Mouse (Mus musculus) regulatory T cell (primary cell): ENCODE measurements around the gene Gm17657.

Source experiments
- in situ Hi-C: fragments of 300-600 bp; cut with MboI, MseI; formaldehyde crosslinking; loops from one replicate; pipeline ENCODE4 v1.15.1; 2025; ENCODE audit warnings: high pct_unique_total_duplicates

Gm17657 gene

GRCm38 (mm10) chr17:29548494-29548893 is 944 bp downstream of the Gm17657 start:
- in situ Hi-C loops, result no loop called here

- in situ Hi-C loops, result no loop called here
Observed at GRCm38 (mm10) chr17:29545241-29545640, 4.2 kb downstream of the Gm17657 start.

GRCm38 (mm10) chr17:29544064-29544463 is 5.4 kb downstream of the Gm17657 start:
- in situ Hi-C loops, result no loop called here

- in situ Hi-C loops, result no loop called here
Observed at GRCm38 (mm10) chr17:29542831-29543690, 6.4 kb downstream of the Gm17657 start.

- in situ Hi-C loops, result no loop called here
Observed at GRCm38 (mm10) chr17:29541419-29541818, 8.0 kb downstream of the Gm17657 start.

GRCm38 (mm10) chr17:29540426-29540825 is 9.0 kb downstream of the Gm17657 start:
- in situ Hi-C loops, result no loop called here

GRCm38 (mm10) chr17:29533866-29534265 is 15.6 kb downstream of the Gm17657 start:
- in situ Hi-C loops, result no loop called here

GRCm38 (mm10) chr17:29531757-29532384 is 17.6 kb downstream of the Gm17657 start:
- in situ Hi-C loops, result no loop called here

GRCm38 (mm10) chr17:29531278-29531677 is 18.2 kb downstream of the Gm17657 start:
- in situ Hi-C loops, result no loop called here

GRCm38 (mm10) chr17:29530508-29530907 is 18.9 kb downstream of the Gm17657 start:
- in situ Hi-C loops, result no loop called here

- in situ Hi-C loops, result loop anchor here (5.0 kb wide), 1 partner anchor 84 kb away; the partner anchor contains the start of genes Gm28043 and Rnf8
Observed at GRCm38 (mm10) chr17:29528568-29529187, 20.8 kb downstream of the Gm17657 start.

- in situ Hi-C loops, result loop anchor here (5.0 kb wide), 1 partner anchor 87 kb away; the partner anchor contains the start of genes Gm28043 and Rnf8
Observed at GRCm38 (mm10) chr17:29525613-29526012, 23.8 kb downstream of the Gm17657 start.

- in situ Hi-C loops, result loop anchor here (5.0 kb wide), 1 partner anchor 147 kb away; no protein-coding TSS in a partner anchor
Observed at GRCm38 (mm10) chr17:29519731-29520130, 29.7 kb downstream of the Gm17657 start.

- in situ Hi-C loops, result loop anchor here (5.0 kb wide), 1 partner anchor 146 kb away; no protein-coding TSS in a partner anchor
Observed at GRCm38 (mm10) chr17:29518665-29519064, 30.8 kb downstream of the Gm17657 start.

GRCm38 (mm10) chr17:29514435-29514834 is 35.0 kb downstream of the Gm17657 start:
- in situ Hi-C loops, result loop anchor here (5.0 kb wide), 1 partner anchor 252 kb away; the partner anchor contains the start of gene Ppil1

GRCm38 (mm10) chr17:29513044-29513730 is 36.3 kb downstream of the Gm17657 start:
- in situ Hi-C loops, result loop anchor here (5.0 kb wide), 1 partner anchor 251 kb away; the partner anchor contains the start of gene Ppil1

GRCm38 (mm10) chr17:29510691-29511090 is 38.7 kb downstream of the Gm17657 start:
- in situ Hi-C loops, result loop anchor here (5.0 kb wide), 1 partner anchor 248 kb away; the partner anchor contains the start of gene Ppil1

- in situ Hi-C loops, result no loop called here
Observed at GRCm38 (mm10) chr17:29508927-29509608, 40.4 kb downstream of the Gm17657 start.

- in situ Hi-C loops, result no loop called here
Observed at GRCm38 (mm10) chr17:29503700-29504099, 45.7 kb downstream of the Gm17657 start.
